Mouse (Mus musculus) megakaryocyte, adult 5-6 weeks (primary cell): ENCODE measurements at regions not wholly inside any gene's neighbourhood (a gene's known extent, or its start where the extent isn't known, plus 50 kb on each side); places are given as distances from the start of the nearest gene placed in this dataset.

ENCODE experiments used
- ATAC-seq: 2 replicates; pipeline ENCODE4 v1.8.0; 2016; ENCODE audit warnings: mild to moderate bottlenecking, inconsistent platforms; ENCODE audit not compliant: poor library complexity, severe bottlenecking

GRCm38 (mm10) chr14:105377035-105377621, 118.8 kb downstream of the Ndfip2 start:
- ATAC-seq = no peak

- ATAC-seq = no peak
These were observed 111.5 kb downstream of the Ndfip2 start for GRCm38 (mm10) chr14:105369637-105370435.

GRCm38 (mm10) chr14:105360530-105360929, 102.2 kb downstream of the Ndfip2 start:
- ATAC-seq = no peak

- ATAC-seq = no peak
These were observed 101.5 kb downstream of the Ndfip2 start for GRCm38 (mm10) chr14:105359829-105360228.
